ENCODE assay signal across 8 mouse cellular contexts in genomic region chr13:108390565-108390964, GRCm38 (mm10). TPM values are rescaled to one million over a fixed set of nuclear protein-coding genes. Genes with fewer than 3 reads are reported as not detected.
A peak's percentile ranks its signal among the peaks of the same experiment; 100 is the strongest.
DNase-seq lines count a peak whose midpoint lies in the region; TF ChIP-seq lines count a peak whose summit lies in the region.

No protein-coding gene starts in this region.

- DNase-seq in adrenal gland, adult 2 months: peak; percentile 7
- no peak for DNase-seq in adrenal gland, adult 8-10 months
- DNase-seq in brain, adult 2 months (ENCODE audit: low read depth, low spot score): peak; percentile 68
- DNase-seq in frontal cortex, postnatal 36 days (ENCODE audit: low spot score in 2 of 2): peak; percentile 11 to 29
- peak; percentile 52 for DNase-seq in kidney, postnatal 10 days
- DNase-seq in lung, adult 18-20 months: peak; percentile 17 to 45
- peak; percentile 55 for DNase-seq in retina, postnatal 1 day

- no peaks in the 10 kb centered on the region for H3K79me3 ChIP-seq in C2C12 (ENCODE audit: low read depth)

- H3K4me3 ChIP-seq in C2C12 (ENCODE audit: insufficient read depth, poor library complexity, severe bottlenecking): no peak overlapping the region

- H3ac ChIP-seq in C2C12 (ENCODE audit: control insufficient read depth, insufficient read length, low read depth): no peak overlapping the region

- H3K36me3 ChIP-seq in C2C12 (ENCODE audit: control insufficient read depth, insufficient read depth): peaks cover 15% of the 10 kb centered on the region

- no peaks in the 10 kb centered on the region for H3K27me3 ChIP-seq in C2C12 (ENCODE audit: control insufficient read depth, insufficient read depth, insufficient read length)

- no peaks in the 10 kb centered on the region for H3K79me2 ChIP-seq in C2C12 (ENCODE audit: control insufficient read depth, insufficient read depth)

- TF ChIP-seq CTCF in C2C12 (IDR thresholded peaks at IDR 0.05; ENCODE audit: control insufficient read depth, insufficient read depth, insufficient read length): peak; percentile 22

TF ChIP-seq in C2C12, 6 proteins besides CTCF, POLR2A, EP300 and RAD21:
- TF ChIP-seq MAX (IDR thresholded peaks at IDR 0.05) (no peak), CEBPB (IDR thresholded peaks at IDR 0.05; ENCODE audit: low read depth) (no peak), MYOD1 (IDR thresholded peaks at IDR 0.05; ENCODE audit: control insufficient read depth, insufficient read length, low read depth) (no peak), USF1 (IDR thresholded peaks at IDR 0.05; ENCODE audit: low read depth) (no peak), FOSL1 (IDR thresholded peaks at IDR 0.05; ENCODE audit: insufficient read depth, low read length, poor library complexity, severe bottlenecking) (no peak), MYOG (IDR thresholded peaks at IDR 0.05; ENCODE audit: control insufficient read depth, extremely low read depth, insufficient read length) (no peak)

RNA-seq across cellular contexts. Expression of gene Pde4d, which starts 59.2 kb away (rescaled TPM):
- 10 to 100 TPM; 38.5 to 71.4 TPM for total RNA-seq in adrenal gland, adult 2 months (2021)
- 3.6 and 4.9 TPM in 2 replicates for polyA plus RNA-seq in adrenal gland, adult 2 months (2012; rRNA removed)
- 10 to 100 TPM; 10.8 to 13.3 (median 12.0) TPM for total RNA-seq in adrenal gland, adult 8-10 months (2022)
- 15.1 TPM for polyA plus RNA-seq in C2C12 (2012; fragmentation: generic; extraction: Trizol)
